Mouse (Mus musculus) testis, adult 2 months (tissue): ENCODE data around the gene Ddi2. TPM values are rescaled to one million over a fixed set of nuclear protein-coding genes. Genes with fewer than 3 reads are reported as not detected.

Source experiments
- H3K27ac ChIP-seq: fragments of 200-500 bp; 2 replicates; pipeline ENCODE4 v1.5.1; 2012; ENCODE audit warnings: low read depth, low read length; ENCODE audit not compliant: control insufficient read depth, insufficient read depth
- H3K27me3 ChIP-seq: fragments of 200-500 bp; 2 replicates; pipeline ENCODE4 v1.6.1; 2012; ENCODE audit warnings: mild to moderate bottlenecking, low read length, moderate library complexity; ENCODE audit not compliant: control insufficient read depth, insufficient read depth
- H3K36me3 ChIP-seq: fragments of 200-500 bp; 2 replicates; pipeline ENCODE4 v1.6.1; 2012; ENCODE audit warnings: mild to moderate bottlenecking, low read length; ENCODE audit not compliant: control insufficient read depth, insufficient read depth
- H3K4me1 ChIP-seq: fragments of 200-500 bp; 2 replicates; pipeline ENCODE4 v1.6.1; 2012; ENCODE audit warnings: low read length; ENCODE audit not compliant: control insufficient read depth, insufficient read depth
- H3K4me3 ChIP-seq: fragments of 200-500 bp; 2 replicates; pipeline ENCODE4 v1.5.1; 2012; ENCODE audit warnings: low read depth, mild to moderate bottlenecking, low read length, moderate library complexity, mixed read lengths; ENCODE audit not compliant: control insufficient read depth
- CTCF ChIP-seq: fragments of 200-500 bp; IDR thresholded peaks from 2 replicates; pipeline ENCODE4 v1.5.1; 2012; ENCODE audit warnings: low read depth, mild to moderate bottlenecking, inconsistent platforms, low read length, moderate library complexity; ENCODE audit not compliant: control insufficient read depth, insufficient read depth, insufficient replicate concordance
- POLR2A ChIP-seq: fragments of 200-500 bp; IDR thresholded peaks from 2 replicates; pipeline ENCODE4 v1.6.1; 2012; ENCODE audit warnings: low read depth, mild to moderate bottlenecking, inconsistent platforms, low read length, moderate library complexity; ENCODE audit not compliant: control insufficient read depth
- polyA plus RNA-seq: library from polyadenylated mRNA; depleted of rRNA; stranded (reverse); fragments of >200 nt; gene quantifications from 2 replicates; pipeline ENCODE4 v1.2.3, GENCODE M21; 2012

The Ddi2 gene
- polyA plus RNA-seq, 1 experiment: 5.2 TPM

GRCm38 (mm10) chr4:141654509-141654908 lies 68.7 kb downstream of the Ddi2 start:
- no peaks in the 10 kb centered on the region for H3K27me3 ChIP-seq
- no peaks in the 10 kb centered on the region; the same call in 1 of the 2 replicates for H3K36me3 ChIP-seq
- no peak overlapping the region for H3K27ac ChIP-seq
- TF ChIP-seq CTCF: no peak
- no peak for TF ChIP-seq POLR2A
- H3K4me1 ChIP-seq: peaks cover 34% of the 10 kb centered on the region
- peak overlapping the region; percentile 56 for H3K4me3 ChIP-seq

DNA sequence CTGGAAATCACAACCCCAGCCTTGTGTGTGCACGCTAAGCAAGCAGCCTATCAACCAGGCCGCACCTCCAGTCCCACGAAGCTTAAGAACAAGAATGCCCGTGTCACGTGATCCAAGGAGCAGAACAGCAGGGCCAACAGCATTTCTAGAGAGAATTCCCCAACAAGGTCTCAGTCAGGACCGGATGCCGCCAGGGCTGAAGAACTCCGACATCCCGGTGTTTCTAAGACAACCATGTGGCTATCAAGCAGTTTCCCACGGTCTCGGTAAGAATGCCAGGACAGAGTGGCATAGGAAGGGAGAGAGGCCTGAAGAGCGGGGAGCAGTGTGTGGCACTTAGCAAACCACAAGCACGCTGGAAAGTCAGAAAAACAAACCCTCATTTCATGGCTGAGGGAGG lies 69.4 kb downstream of the Ddi2 start:
- Histone ChIP-seq H3K4me1 (peaks cover 34% of the 10 kb centered on the region), H3K27ac (peak overlapping the region; percentile 25), H3K4me3 (peak overlapping the region; percentile 56), H3K27me3 (no peaks in the 10 kb centered on the region), H3K36me3 (no peaks in the 10 kb centered on the region; the same call in 1 of the 2 replicates)
- TF ChIP-seq POLR2A: no peak
- no peak for TF ChIP-seq CTCF

GRCm38 (mm10) chr4:141653044-141653443 lies 70.2 kb downstream of the Ddi2 start:
- Histone ChIP-seq H3K4me1 (peaks cover 30% of the 10 kb centered on the region), H3K27me3 (no peaks in the 10 kb centered on the region), H3K36me3 (no peaks in the 10 kb centered on the region; the same call in 1 of the 2 replicates), H3K4me3 (peak overlapping the region; percentile 43), H3K27ac (no peak overlapping the region)
- TF ChIP-seq POLR2A (no peak), CTCF (no peak)

DNA sequence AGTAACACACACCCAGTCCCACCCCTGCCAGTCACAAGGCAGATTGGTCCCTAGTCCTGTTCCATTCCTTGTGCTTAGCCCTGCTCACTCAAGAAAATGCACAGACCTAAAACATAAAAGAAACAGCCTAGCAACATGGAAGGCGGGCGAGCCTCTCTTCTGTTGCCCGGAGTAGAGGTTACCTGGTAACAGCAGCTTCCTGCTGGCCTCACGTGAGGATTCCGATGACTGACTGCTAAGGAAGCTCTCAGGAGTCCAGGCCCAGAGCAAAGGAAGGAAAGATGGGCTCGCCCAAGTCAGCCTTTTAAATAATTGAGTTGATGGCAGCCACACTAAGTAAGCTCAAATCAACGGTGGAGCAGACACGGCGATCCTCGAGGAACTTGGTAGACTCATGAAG lies 71.3 kb downstream of the Ddi2 start:
- Histone ChIP-seq H3K36me3 (no peaks in the 10 kb centered on the region), H3K27me3 (no peaks in the 10 kb centered on the region), H3K27ac (peak overlapping the region; percentile 19; the same call in 1 of the 2 replicates), H3K4me3 (peak overlapping the region; percentile 79), H3K4me1 (peaks cover 25% of the 10 kb centered on the region)
- peak; percentile 55 for TF ChIP-seq POLR2A
- no peak for TF ChIP-seq CTCF

DNA sequence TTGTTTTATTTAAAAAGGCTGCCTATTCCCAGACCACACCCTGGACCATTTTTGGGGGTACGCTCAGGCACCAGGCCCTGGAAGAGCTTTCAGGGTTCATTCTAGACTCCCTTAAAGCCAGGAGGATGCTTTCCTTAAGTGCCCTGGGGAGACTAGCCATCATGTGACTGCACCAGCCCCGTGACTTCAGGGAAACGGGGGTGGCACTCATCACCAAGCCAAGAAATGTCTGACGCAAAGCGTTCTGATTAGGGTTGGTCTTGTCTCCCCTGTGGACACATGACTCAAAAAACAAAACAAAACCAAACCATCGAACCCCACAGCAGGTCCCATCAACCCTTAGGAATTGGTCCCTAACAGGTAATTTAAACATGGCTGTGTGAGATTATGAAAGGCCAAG lies 71.9 kb downstream of the Ddi2 start:
- no peaks in the 10 kb centered on the region for H3K27me3 ChIP-seq
- peaks cover 20% of the 10 kb centered on the region for H3K4me1 ChIP-seq
- H3K27ac ChIP-seq: no peak overlapping the region
- TF ChIP-seq POLR2A (no peak), CTCF (no peak)
- no peaks in the 10 kb centered on the region for H3K36me3 ChIP-seq
- H3K4me3 ChIP-seq: peak overlapping the region; percentile 79

DNA sequence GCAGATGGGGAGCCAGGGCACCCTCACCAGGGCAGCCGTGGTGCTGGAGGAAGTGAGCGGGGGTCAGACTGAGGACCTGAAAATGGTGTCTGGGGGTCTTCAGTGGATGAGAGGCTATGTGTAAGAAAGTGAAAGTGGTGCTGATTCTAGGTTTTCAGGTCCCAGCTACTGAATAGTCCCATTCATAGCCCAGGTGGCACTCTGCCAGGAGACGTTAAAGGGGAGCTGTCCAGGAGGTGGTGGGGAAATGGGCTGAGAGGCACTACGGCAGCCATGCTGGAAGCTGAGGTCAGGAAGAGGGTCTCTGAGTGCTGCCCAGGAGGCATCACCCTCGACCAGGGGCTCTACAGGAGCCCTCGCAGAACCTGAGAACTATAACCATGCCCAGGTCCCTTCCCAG lies 74.0 kb downstream of the Ddi2 start:
- Histone ChIP-seq H3K27me3 (no peaks in the 10 kb centered on the region), H3K27ac (no peak overlapping the region), H3K4me3 (no peak overlapping the region), H3K4me1 (peaks cover 17% of the 10 kb centered on the region), H3K36me3 (no peaks in the 10 kb centered on the region)
- TF ChIP-seq POLR2A (no peak), CTCF (no peak)

GRCm38 (mm10) chr4:141648262-141648661 lies 75.0 kb downstream of the Ddi2 start:
- TF ChIP-seq CTCF: no peak
- no peak for TF ChIP-seq POLR2A
- peaks cover 11% of the 10 kb centered on the region for H3K4me1 ChIP-seq
- no peak overlapping the region for H3K4me3 ChIP-seq
- H3K27me3 ChIP-seq: no peaks in the 10 kb centered on the region
- H3K27ac ChIP-seq: no peak overlapping the region; the same call in 1 of the 2 replicates
- H3K36me3 ChIP-seq: no peaks in the 10 kb centered on the region

DNA sequence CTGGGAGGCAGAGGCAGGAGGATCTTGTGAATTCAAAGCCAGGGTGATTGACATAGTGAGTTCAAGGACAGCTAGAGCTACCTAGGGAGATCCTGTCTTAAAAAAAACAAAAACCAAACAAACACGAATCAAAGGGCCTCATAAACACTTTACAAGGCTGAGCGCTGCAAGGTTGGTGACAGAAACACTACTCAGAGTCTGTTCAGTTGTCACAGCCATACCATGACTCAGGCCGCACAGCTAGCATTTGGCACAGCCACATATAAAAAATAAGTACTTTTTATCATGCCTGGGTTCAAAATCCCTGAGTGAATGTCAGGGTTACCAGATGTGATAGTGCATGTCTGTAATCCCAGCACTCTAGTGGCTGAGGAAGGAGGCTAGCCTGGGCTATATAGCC lies 76.0 kb downstream of the Ddi2 start:
- Histone ChIP-seq H3K27ac (no peak overlapping the region), H3K4me3 (no peak overlapping the region), H3K36me3 (no peaks in the 10 kb centered on the region), H3K27me3 (no peaks in the 10 kb centered on the region), H3K4me1 (peaks cover 9% of the 10 kb centered on the region)
- TF ChIP-seq CTCF: no peak
